Mouse (Mus musculus) ES-Bruce4 (cell line): ENCODE results near the gene Hoxc10. TPM values are rescaled to one million over a fixed set of nuclear protein-coding genes. Genes with fewer than 3 reads are reported as not detected.

ENCODE experiments used
- H3K27ac ChIP-seq: 2 replicates; pipeline ENCODE4 v1.5.1; 2012; ENCODE audit warnings: low read length, inconsistent platforms; ENCODE audit not compliant: insufficient read depth
- H3K27me3 ChIP-seq: 2 replicates; pipeline ENCODE4 v1.6.1; 2012; ENCODE audit warnings: mild to moderate bottlenecking, low read length, inconsistent platforms; ENCODE audit not compliant: control insufficient read depth, poor library complexity, insufficient read depth, severe bottlenecking
- H3K36me3 ChIP-seq: 2 replicates; pipeline ENCODE4 v1.6.1; 2012; ENCODE audit warnings: inconsistent platforms, mild to moderate bottlenecking, low read length, moderate library complexity; ENCODE audit not compliant: control insufficient read depth, poor library complexity, insufficient read depth, severe bottlenecking
- H3K4me1 ChIP-seq: one replicate; pipeline ENCODE4 v1.8.1; 2011; ENCODE audit warnings: low read length; ENCODE audit not compliant: control insufficient read depth, insufficient read depth
- H3K4me3 ChIP-seq: 2 replicates; pipeline ENCODE4 v1.5.1; 2011; ENCODE audit warnings: low read depth, mild to moderate bottlenecking, low read length
- H3K9ac ChIP-seq: 2 replicates; pipeline ENCODE4 v1.6.1; 2012; ENCODE audit warnings: low read depth, mild to moderate bottlenecking, inconsistent platforms; ENCODE audit not compliant: poor library complexity, severe bottlenecking
- H3K9me3 ChIP-seq: replicated peaks from 2 replicates; pipeline ENCODE4 v1.6.1; 2012; ENCODE audit warnings: mild to moderate bottlenecking, low read length, inconsistent platforms; ENCODE audit not compliant: control insufficient read depth, poor library complexity, insufficient read depth, severe bottlenecking
- CTCF ChIP-seq: IDR thresholded peaks from one replicate; pipeline ENCODE4 v1.8.1; 2011; ENCODE audit warnings: low read depth, low read length
- EP300 ChIP-seq: IDR thresholded peaks from 2 replicates; pipeline ENCODE4 v1.6.1; 2011; ENCODE audit warnings: low read depth, low read length; ENCODE audit not compliant: insufficient read depth
- POLR2A ChIP-seq: IDR thresholded peaks from one replicate; pipeline ENCODE4 v1.8.1; 2011; ENCODE audit warnings: low read length; ENCODE audit not compliant: insufficient read depth
- polyA plus RNA-seq: library from polyadenylated mRNA; stranded (reverse); fragments of >200 nt; gene quantifications from 2 replicates; pipeline ENCODE4 v1.2.4, GENCODE M21; 2011; ENCODE audit warnings: low read depth; ENCODE audit not compliant: missing spikeins, insufficient read depth, insufficient read length

Gene Hoxc10
- polyA plus RNA-seq, 1 experiment = not detected

DNA sequence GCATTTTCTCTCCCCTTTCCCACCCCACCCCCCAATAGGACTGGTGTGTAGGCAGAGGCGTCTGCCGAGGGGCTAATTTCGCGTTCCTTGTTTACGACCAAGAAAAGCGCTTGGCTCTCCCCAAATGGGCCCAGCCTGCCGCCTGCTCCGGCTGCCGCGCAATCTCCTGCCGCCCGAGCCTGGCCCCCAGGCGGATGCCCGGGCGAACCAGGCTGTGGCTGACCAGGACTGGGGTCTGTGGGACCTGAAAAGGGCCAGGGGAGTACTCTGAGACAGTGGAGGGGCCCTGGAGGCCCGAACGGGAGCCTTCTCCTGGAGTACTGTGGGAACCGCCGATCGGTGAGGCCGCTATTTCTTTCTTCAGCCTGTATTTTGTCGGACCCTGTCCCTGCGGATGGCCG is 33.9 kb downstream of the Hoxc10 start:
- no peaks in the 10 kb centered on the region for H3K4me1 ChIP-seq
- H3K4me3 ChIP-seq = 0 out of 2 replicates have a peak overlapping the region, but pooled peaks have one; percentile 23
- peak overlapping the region; percentile 58; the same call in 1 of the 2 replicates for H3K9ac ChIP-seq
- H3K27ac ChIP-seq = no peak overlapping the region
- TF ChIP-seq POLR2A (no peak), CTCF (no peak)
- peaks cover 61% of the 10 kb centered on the region for H3K27me3 ChIP-seq
- no peaks in the 10 kb centered on the region for H3K9me3 ChIP-seq
- no peaks in the 10 kb centered on the region for H3K36me3 ChIP-seq

DNA sequence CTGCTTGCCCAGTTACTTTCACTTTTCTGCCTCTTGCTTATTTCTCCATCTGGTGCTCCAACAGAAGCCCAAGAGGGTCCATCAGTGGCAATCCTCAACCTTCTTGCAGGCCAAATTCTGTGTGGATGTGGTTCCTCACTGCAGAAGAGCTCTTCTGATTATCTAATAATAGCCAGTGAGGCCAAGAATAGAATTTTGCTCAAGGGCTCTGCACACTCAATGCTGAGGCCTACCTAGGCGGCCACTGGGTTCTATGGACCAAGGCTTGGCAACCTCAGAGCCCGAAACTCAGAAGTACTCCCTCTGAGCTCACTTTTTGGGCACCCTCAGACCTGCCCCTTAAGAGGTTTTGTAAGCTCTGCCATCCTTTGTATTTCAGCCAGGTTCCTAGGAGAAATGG is 34.8 kb downstream of the Hoxc10 start:
- H3K9ac ChIP-seq = no peak overlapping the region
- H3K9me3 ChIP-seq = no peaks in the 10 kb centered on the region
- H3K4me1 ChIP-seq = no peaks in the 10 kb centered on the region
- H3K36me3 ChIP-seq = no peaks in the 10 kb centered on the region
- no peak overlapping the region for H3K27ac ChIP-seq
- H3K27me3 ChIP-seq = peaks cover 57% of the 10 kb centered on the region
- TF ChIP-seq EP300 (no peak), CTCF (no peak), POLR2A (no peak)
- H3K4me3 ChIP-seq = no peak overlapping the region

DNA sequence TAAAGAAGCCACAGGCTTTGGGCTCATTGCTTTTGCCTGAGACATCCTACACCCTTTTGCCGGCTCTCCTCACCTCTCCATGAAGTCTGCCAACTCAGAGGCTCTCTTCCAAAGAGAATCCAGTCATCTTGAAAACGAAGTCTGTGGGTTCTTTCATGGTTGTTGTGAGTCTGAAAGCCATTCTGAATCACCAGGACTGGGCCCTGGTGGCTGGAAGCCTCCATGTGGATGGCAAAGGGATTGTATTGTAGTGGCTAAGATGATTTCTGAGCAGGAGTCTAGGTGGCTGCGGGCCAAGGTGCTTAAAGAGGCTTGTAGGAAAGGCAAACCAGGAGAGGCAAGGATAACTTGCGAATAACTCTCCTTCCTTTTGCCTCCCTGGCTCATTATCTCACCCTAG is 35.6 kb downstream of the Hoxc10 start:
- no peaks in the 10 kb centered on the region for H3K36me3 ChIP-seq
- no peaks in the 10 kb centered on the region for H3K9me3 ChIP-seq
- H3K9ac ChIP-seq = no peak overlapping the region
- peaks cover 54% of the 10 kb centered on the region for H3K27me3 ChIP-seq
- H3K4me1 ChIP-seq = no peaks in the 10 kb centered on the region
- TF ChIP-seq CTCF = no peak
- no peak for TF ChIP-seq POLR2A
- no peak for TF ChIP-seq EP300
- no peak overlapping the region for H3K27ac ChIP-seq
- H3K4me3 ChIP-seq = no peak overlapping the region

DNA sequence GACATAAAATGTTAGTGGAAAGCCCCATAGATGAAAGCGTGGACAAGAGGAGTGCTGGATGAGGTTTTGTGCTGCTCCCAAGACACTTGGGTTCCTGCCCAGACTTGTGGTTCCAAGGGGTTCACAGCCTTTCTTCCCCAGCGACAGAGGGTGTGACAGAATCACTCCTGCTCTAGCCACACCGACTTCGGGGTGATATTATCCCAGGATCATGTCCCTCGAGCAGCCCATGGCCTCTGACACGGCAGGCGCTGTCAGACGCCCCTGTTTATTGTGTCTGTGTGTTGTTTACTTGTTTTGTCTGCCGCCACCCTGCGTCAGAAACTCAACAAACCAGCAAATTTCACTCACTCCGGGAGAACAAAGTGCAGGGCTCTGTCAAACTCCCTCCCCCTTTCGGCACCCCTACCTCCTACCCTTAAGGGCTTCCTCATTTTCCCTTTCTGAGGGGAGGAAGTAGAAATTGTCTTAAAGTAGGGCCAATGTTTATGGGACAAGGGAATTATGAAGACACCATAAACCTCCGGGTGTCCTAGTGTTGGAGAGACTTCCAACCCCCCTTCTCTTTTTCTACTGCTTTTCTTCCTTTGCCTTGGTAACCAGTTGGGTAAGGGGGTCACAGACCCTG is 36.3 kb downstream of the Hoxc10 start:
- Histone ChIP-seq H3K27ac (no peak overlapping the region), H3K4me1 (no peaks in the 10 kb centered on the region), H3K9me3 (no peaks in the 10 kb centered on the region), H3K4me3 (no peak overlapping the region), H3K9ac (no peak overlapping the region), H3K27me3 (peaks cover 48% of the 10 kb centered on the region), H3K36me3 (no peaks in the 10 kb centered on the region)
- no peak for TF ChIP-seq EP300
- TF ChIP-seq POLR2A = no peak

DNA sequence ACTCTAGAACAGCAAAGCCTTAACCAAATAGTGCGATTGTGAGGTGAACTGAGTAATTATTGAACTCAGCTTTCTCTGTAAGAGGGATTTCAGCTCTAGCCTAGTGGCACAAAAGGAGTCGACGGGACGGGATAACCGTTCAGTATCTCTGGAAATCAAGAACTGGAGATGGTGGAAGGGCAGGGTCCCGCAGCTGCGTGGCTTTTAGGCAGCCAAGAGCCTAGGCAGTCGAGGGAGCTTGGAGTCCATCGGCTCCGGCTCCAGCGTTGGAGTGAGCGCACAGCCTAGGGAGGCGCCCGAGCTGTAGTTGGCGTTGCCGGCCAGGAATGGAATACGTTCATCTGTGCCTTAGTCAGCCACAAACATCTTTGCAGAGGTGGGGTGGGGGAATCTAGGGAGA is 38.7 kb downstream of the Hoxc10 start:
- no peak overlapping the region for H3K4me3 ChIP-seq
- no peak overlapping the region for H3K27ac ChIP-seq

DNA sequence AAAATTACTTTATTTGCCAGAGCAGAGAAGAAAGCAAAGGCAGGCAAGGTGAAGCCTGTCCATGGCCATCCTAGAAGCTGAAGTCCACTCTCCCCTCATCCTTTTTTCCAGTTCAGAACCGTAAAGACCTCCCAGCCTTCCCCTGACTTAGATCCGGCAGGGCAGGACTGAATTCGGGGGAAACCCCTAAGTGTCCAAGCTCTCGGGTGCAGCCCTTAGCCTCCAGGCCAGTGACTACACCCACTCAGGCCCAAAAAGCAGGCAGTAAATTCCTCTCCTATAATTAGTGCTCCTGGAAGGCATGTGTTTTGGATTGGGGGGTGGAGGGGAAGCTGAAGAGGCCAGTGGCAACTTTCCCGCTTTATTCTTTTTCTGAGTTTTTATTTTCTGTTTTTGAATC is 39.2 kb downstream of the Hoxc10 start:
- Histone ChIP-seq H3K36me3 (no peaks in the 10 kb centered on the region), H3K27me3 (peaks cover 55% of the 10 kb centered on the region), H3K4me1 (peaks cover 5% of the 10 kb centered on the region), H3K9ac (no peak overlapping the region), H3K27ac (no peak overlapping the region), H3K9me3 (no peaks in the 10 kb centered on the region), H3K4me3 (no peak overlapping the region)
- TF ChIP-seq POLR2A = no peak
- TF ChIP-seq CTCF = no peak
- TF ChIP-seq EP300 = no peak

More for the DNA sequence above, 38.7 kb downstream of the Hoxc10 start:
- Histone ChIP-seq H3K9ac (no peak overlapping the region), H3K27me3 (peaks cover 52% of the 10 kb centered on the region), H3K4me1 (no peaks in the 10 kb centered on the region), H3K36me3 (no peaks in the 10 kb centered on the region), H3K9me3 (no peaks in the 10 kb centered on the region)
- TF ChIP-seq EP300 = no peak
- TF ChIP-seq CTCF = no peak
- no peak for TF ChIP-seq POLR2A
